Mouse (Mus musculus) liver, embryonic 15.5 days (tissue): ENCODE data around the gene Olfr718-ps1. TPM values are rescaled to one million over a fixed set of nuclear protein-coding genes. Genes with fewer than 3 reads are reported as not detected.

ENCODE experiments used
- ATAC-seq: fragments of 200-750 bp; cut with Nextera tagmentation; 2 replicates; pipeline ENCODE4 v1.8.0; 2017; ENCODE audit warnings: moderate number of reproducible peaks, mild to moderate bottlenecking, moderate library complexity; ENCODE audit not compliant: insufficient read depth
- H3K27ac ChIP-seq: fragments of 300-500 bp; sonication (generic); replicated peaks from 2 replicates; pipeline ENCODE4 v1.5.1; 2015; ENCODE audit warnings: mild to moderate bottlenecking, inconsistent platforms
- H3K27me3 ChIP-seq: fragments of 300-500 bp; sonication (generic); 2 replicates; pipeline ENCODE4 v1.6.1; 2015; ENCODE audit warnings: mild to moderate bottlenecking, inconsistent platforms
- H3K36me3 ChIP-seq: fragments of 300-500 bp; sonication (generic); replicated peaks from 2 replicates; pipeline ENCODE4 v1.6.1; 2015; ENCODE audit warnings: moderate library complexity, mild to moderate bottlenecking, inconsistent platforms
- H3K4me1 ChIP-seq: fragments of 300-500 bp; sonication (generic); replicated peaks from 2 replicates; pipeline ENCODE4 v1.6.1; 2015; ENCODE audit warnings: inconsistent platforms
- H3K4me2 ChIP-seq: fragments of 300-500 bp; sonication (generic); 2 replicates; pipeline ENCODE4 v1.6.1; 2015; ENCODE audit warnings: moderate library complexity, mild to moderate bottlenecking, inconsistent platforms
- H3K4me3 ChIP-seq: fragments of 300-500 bp; sonication (generic); replicated peaks from 2 replicates; pipeline ENCODE4 v1.5.1; 2015; ENCODE audit warnings: mild to moderate bottlenecking, inconsistent platforms
- H3K9ac ChIP-seq: fragments of 300-500 bp; sonication (generic); 2 replicates; pipeline ENCODE4 v1.6.1; 2015; ENCODE audit warnings: moderate library complexity, mild to moderate bottlenecking, inconsistent platforms
- H3K9me3 ChIP-seq: fragments of 300-500 bp; sonication (generic); replicated peaks from 2 replicates; pipeline ENCODE4 v1.6.1; 2016; ENCODE audit warnings: inconsistent platforms
- WGBS: fragments of 180-500 bp; shearing (Covaris S2); methylation state at CpG from one replicate; pipeline ENCODE4 v1.1.7; 2015; ENCODE audit warnings: mixed read lengths; ENCODE audit not compliant: insufficient replicate concordance; 5-methylcytosine and 5-hydroxymethylcytosine counted together
- microRNA-seq: library from miRNA; unstranded; fragments of <30 nt; microRNA quantifications from one replicate; pipeline ENCODE4, GENCODE M21; 2016
- polyA plus RNA-seq: library from polyadenylated mRNA; unstranded; fragments of >200 nt; fragmentation: Nextera tagmentation; extraction: Ambion mirVana; gene quantifications from 2 replicates; pipeline ENCODE4 v1.2.1, GENCODE M21; 2015

The Olfr718-ps1 gene
- polyA plus RNA-seq, 1 experiment from 2014 or later: not detected

DNA sequence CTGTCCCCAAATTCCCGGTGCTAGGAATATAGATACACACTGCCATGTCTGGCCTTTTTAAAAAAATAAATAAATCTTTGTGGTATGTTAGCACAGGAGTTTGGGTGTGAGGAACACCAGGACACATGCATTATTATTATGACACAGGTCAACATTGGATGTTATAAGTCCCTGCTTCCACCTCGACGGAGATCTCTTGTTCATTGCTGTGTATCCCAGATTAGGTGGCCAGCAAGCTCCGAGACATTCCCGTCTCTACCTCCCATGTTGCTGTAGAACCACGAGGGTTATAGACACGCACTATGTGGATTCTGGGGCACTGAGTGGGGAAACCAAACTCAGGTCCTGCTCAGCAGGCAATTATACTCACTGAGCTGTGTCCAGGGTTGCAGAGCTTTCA, 52.1 kb downstream of the Olfr718-ps1 start:
- Histone ChIP-seq H3K4me2 (no peak overlapping the region), H3K4me3 (no peak overlapping the region), H3K4me1 (peaks cover 6% of the 10 kb centered on the region), H3K9ac (no peak overlapping the region), H3K27ac (no peak overlapping the region), H3K9me3 (no peaks in the 10 kb centered on the region), H3K27me3 (no peaks in the 10 kb centered on the region), H3K36me3 (peaks cover 42% of the 10 kb centered on the region)
- WGBS: 88% methylated on average over 7 of the region's 7 CpGs
- ATAC-seq: no peak

DNA sequence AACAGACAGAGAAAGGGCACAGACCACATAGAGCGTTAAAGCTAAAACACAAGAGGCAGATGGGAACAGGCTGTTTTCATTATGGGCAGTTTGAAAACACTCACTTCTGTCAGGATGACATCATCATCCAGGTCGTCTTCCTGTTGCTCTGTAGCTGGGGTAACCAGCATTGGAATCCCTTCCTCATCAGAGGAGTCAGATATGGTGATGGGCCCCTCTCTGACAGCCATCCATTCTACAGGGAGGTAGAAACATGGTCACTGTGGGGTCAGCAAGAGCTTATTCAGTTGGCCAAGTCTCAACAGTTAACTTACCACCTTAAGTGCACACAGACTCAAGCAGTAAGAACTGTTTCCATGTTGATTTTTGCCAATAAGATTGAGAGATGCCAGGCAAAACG, 54.5 kb downstream of the Olfr718-ps1 start:
- H3K36me3 ChIP-seq: peaks cover 65% of the 10 kb centered on the region
- no peak overlapping the region for H3K4me2 ChIP-seq
- 62% methylated on average over 3 of the region's 3 CpGs for WGBS
- H3K27ac ChIP-seq: no peak overlapping the region
- H3K9me3 ChIP-seq: no peaks in the 10 kb centered on the region
- no peak for ATAC-seq
- H3K9ac ChIP-seq: no peak overlapping the region
- H3K27me3 ChIP-seq: no peaks in the 10 kb centered on the region
- H3K4me3 ChIP-seq: no peak overlapping the region
- no peaks in the 10 kb centered on the region for H3K4me1 ChIP-seq

DNA sequence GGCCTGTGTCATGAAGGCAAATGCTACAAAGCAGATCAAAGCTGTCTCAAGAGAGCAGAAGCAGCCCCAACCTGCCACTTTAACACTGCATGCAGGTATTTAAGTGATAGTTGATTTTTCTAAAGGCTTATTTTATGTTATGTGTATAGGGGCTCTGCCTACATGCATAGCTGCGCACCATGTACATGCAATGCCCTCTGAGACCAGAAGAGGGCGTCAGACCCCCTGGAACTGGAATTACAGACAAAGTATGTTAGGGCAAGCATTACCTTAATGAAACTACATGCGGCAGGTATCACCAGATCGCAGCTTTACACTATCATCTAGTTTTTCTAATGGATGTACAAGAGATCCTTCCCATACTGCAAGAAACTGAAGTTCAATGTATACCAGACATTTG, 62.5 kb downstream of the Olfr718-ps1 start:
- ATAC-seq: no peak

More for the DNA sequence above, 62.5 kb downstream of the Olfr718-ps1 start:
- no peak overlapping the region for H3K4me3 ChIP-seq
- peaks cover 93% of the 10 kb centered on the region for H3K36me3 ChIP-seq
- H3K4me2 ChIP-seq: no peak overlapping the region
- no peaks in the 10 kb centered on the region for H3K4me1 ChIP-seq
- no peaks in the 10 kb centered on the region for H3K27me3 ChIP-seq
- H3K27ac ChIP-seq: no peak overlapping the region
- H3K9ac ChIP-seq: no peak overlapping the region
- 63% methylated on average over 4 of the region's 4 CpGs for WGBS
- no peaks in the 10 kb centered on the region for H3K9me3 ChIP-seq

Small RNA genes lying within 50 kb of the gene (microRNA-seq; reads per million reads assigned to microRNA genes)
- gene Gm44405: not detected

Other genes with a start within 250 kb of the Olfr718-ps1 start
- 5,733 and 6,728 TPM in 2 replicates for gene Actb, start 240.8 kb downstream of the Olfr718-ps1 start, polyA plus RNA-seq
- 23.0 and 23.4 TPM in 2 replicates for gene Fscn1, start 187.2 kb downstream of the Olfr718-ps1 start, polyA plus RNA-seq
- gene Rnf216, start 34.6 kb downstream of the Olfr718-ps1 start, polyA plus RNA-seq: 13.2 and 13.9 TPM in 2 replicates
- gene Rbak, start 33.2 kb upstream of the Olfr718-ps1 start, polyA plus RNA-seq: 1.3 TPM in 2 replicates
- gene Spdye4b, start 33.4 kb upstream of the Olfr718-ps1 start, polyA plus RNA-seq: not detected in 2 replicates
- not detected in 2 replicates for gene Spdye4a, start 79.3 kb upstream of the Olfr718-ps1 start, polyA plus RNA-seq
- 1.6 and 1.8 TPM in 2 replicates for gene Zfp12, start 87.6 kb upstream of the Olfr718-ps1 start, polyA plus RNA-seq
- gene Zfp316, start 122.4 kb upstream of the Olfr718-ps1 start, polyA plus RNA-seq: 0.23 and 0.44 TPM in 2 replicates
- gene Zfp853, start 146.0 kb upstream of the Olfr718-ps1 start, polyA plus RNA-seq: not detected in 2 replicates
- gene E130309D02Rik, start 167.8 kb upstream of the Olfr718-ps1 start, polyA plus RNA-seq: 21.8 and 23.2 TPM in 2 replicates
- 24.9 and 26.1 TPM in 2 replicates for gene Zdhhc4, start 181.7 kb upstream of the Olfr718-ps1 start, polyA plus RNA-seq
- not detected in 2 replicates for gene Grid2ip, start 209.8 kb upstream of the Olfr718-ps1 start, polyA plus RNA-seq